Mouse (Mus musculus) liver, adult 2 months (tissue): ENCODE measurements at regions not wholly inside any gene's neighbourhood (a gene's known extent, or its start where the extent isn't known, plus 50 kb on each side); places are given as distances from the start of the nearest gene placed in this dataset.

ENCODE experiments used
- DNase-seq: peaks from one replicate; pipeline ENCODE4 v3.0.0-alpha.2; 2011; ENCODE audit warnings: low read depth, low spot score; ENCODE audit errors: extremely low read depth
- H3K27ac ChIP-seq: fragments of 200-500 bp; replicated peaks from 2 replicates; pipeline ENCODE4 v1.5.1; 2012; ENCODE audit warnings: low read depth, mild to moderate bottlenecking, control low read depth, inconsistent platforms, low read length; ENCODE audit not compliant: insufficient read depth
- H3K27me3 ChIP-seq: fragments of 200-500 bp; 2 replicates; pipeline ENCODE4 v1.6.1; 2012; ENCODE audit warnings: mild to moderate bottlenecking, moderate library complexity, low read length, inconsistent platforms; ENCODE audit not compliant: control insufficient read depth, insufficient read depth
- H3K36me3 ChIP-seq: fragments of 200-500 bp; 2 replicates; pipeline ENCODE4 v1.6.1; 2012; ENCODE audit warnings: low read length, inconsistent platforms; ENCODE audit not compliant: control insufficient read depth, insufficient read depth
- H3K4me1 ChIP-seq: fragments of 200-500 bp; 2 replicates; pipeline ENCODE4 v1.6.1; 2011; ENCODE audit warnings: low read length; ENCODE audit not compliant: control insufficient read depth, insufficient read depth
- H3K4me3 ChIP-seq: fragments of 200-500 bp; 2 replicates; pipeline ENCODE4 v1.5.1; 2011; ENCODE audit warnings: low read depth, mild to moderate bottlenecking, control low read depth, low read length, moderate library complexity; ENCODE audit not compliant: insufficient read depth
- H3K79me2 ChIP-seq: fragments of 200-500 bp; 2 replicates; pipeline ENCODE4 v1.6.1; 2012; ENCODE audit warnings: inconsistent platforms, mild to moderate bottlenecking, low read length, moderate library complexity; ENCODE audit not compliant: control insufficient read depth, insufficient read depth
- H3K9ac ChIP-seq: fragments of 200-500 bp; 2 replicates; pipeline ENCODE4 v1.6.1; 2012; ENCODE audit warnings: low read depth, mild to moderate bottlenecking, control low read depth, inconsistent platforms, low read length
- CTCF ChIP-seq: fragments of 200-500 bp; IDR thresholded peaks from 2 replicates; pipeline ENCODE4 v1.5.1; 2011; ENCODE audit warnings: low read depth, low read length, control low read depth
- POLR2A ChIP-seq: fragments of 200-500 bp; IDR thresholded peaks from 2 replicates; pipeline ENCODE4 v1.6.1; 2011; ENCODE audit warnings: low read length, control low read depth; ENCODE audit not compliant: insufficient read depth; ENCODE audit errors: extremely low read depth
- WGBS: fragments of 180-500 bp; shearing (Covaris S2); methylation state at CpG from one replicate; pipeline ENCODE4 v1.1.7; 2018; 5-methylcytosine and 5-hydroxymethylcytosine counted together

DNA sequence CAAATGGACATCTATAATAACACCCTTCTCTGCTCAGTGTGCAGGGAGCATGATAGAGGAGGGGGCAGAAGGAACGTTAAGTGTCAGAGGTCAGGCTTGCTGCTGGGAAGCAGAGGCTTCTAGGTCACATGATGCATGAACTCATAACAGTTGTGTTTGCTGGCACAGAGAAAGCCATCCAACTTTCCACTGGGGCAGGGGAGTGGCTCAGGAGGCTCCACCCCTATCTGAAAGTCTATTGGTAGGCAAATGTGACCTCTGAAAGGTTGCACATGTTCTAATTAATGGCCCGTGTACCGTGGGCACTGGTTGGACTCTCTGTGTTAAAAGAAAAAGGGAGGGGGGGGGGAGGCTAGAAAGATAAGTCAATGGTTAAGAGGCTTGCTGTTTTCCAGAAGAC lies 224.6 kb downstream of the Slc16a7 start:
- TF ChIP-seq CTCF (no peak), POLR2A (no peak)
- peak; percentile 63 for DNase-seq
- Histone ChIP-seq H3K27me3 (no peaks in the 10 kb centered on the region), H3K36me3 (no peaks in the 10 kb centered on the region), H3K9ac (no peak overlapping the region), H3K4me3 (no peak overlapping the region), H3K27ac (no peak overlapping the region), H3K4me1 (no peaks in the 10 kb centered on the region), H3K79me2 (no peaks in the 10 kb centered on the region)
- WGBS = 23% methylated on average over 3 of the region's 3 CpGs

DNA sequence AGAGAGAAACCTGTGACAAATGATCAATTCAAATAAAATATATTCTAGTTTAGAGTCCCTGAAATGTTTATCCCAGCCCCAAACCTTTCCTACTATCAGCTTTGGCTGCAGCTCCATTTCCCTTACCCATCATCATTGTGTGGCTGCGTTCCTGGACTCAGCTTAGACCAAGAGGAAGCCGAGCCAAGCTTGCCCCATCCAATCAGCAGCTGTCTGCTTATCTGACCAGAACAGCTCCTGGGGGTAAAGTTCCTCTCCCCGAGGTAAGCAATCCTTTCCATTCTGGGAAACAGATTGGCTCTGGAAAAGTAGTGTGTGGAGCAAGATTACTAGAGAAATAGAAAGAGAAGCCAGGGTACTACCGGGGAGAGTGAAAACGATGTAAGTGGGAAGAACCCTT lies 228.2 kb downstream of the Slc16a7 start:
- Histone ChIP-seq H3K27ac (peak overlapping the region; percentile 21; the same call in 1 of the 2 replicates), H3K4me3 (no peak overlapping the region), H3K79me2 (no peaks in the 10 kb centered on the region), H3K27me3 (no peaks in the 10 kb centered on the region), H3K4me1 (no peaks in the 10 kb centered on the region), H3K9ac (peak overlapping the region; percentile 69), H3K36me3 (no peaks in the 10 kb centered on the region)
- 4% methylated on average over 5 of the region's 5 CpGs for WGBS
- DNase-seq = peak; percentile 97
- TF ChIP-seq POLR2A (no peak), CTCF (no peak)

- Histone ChIP-seq H3K36me3 (no peaks in the 10 kb centered on the region), H3K79me2 (no peaks in the 10 kb centered on the region), H3K27ac (no peak overlapping the region), H3K4me1 (no peaks in the 10 kb centered on the region), H3K4me3 (no peak overlapping the region), H3K9ac (no peak overlapping the region), H3K27me3 (no peaks in the 10 kb centered on the region)
- TF ChIP-seq POLR2A (no peak), CTCF (no peak)
- no peak for DNase-seq
- WGBS = 81% methylated on average over 2 of the region's 2 CpGs
These were observed 240.5 kb downstream of the Slc16a7 start for GRCm38 (mm10) chr10:125148753-125149152.

GRCm38 (mm10) chr10:125147239-125147782 lies 242.0 kb downstream of the Slc16a7 start:
- Histone ChIP-seq H3K27ac (no peak overlapping the region), H3K9ac (no peak overlapping the region), H3K4me3 (no peak overlapping the region), H3K36me3 (no peaks in the 10 kb centered on the region), H3K27me3 (no peaks in the 10 kb centered on the region), H3K4me1 (no peaks in the 10 kb centered on the region), H3K79me2 (no peaks in the 10 kb centered on the region)
- DNase-seq = no peak
- no peak for TF ChIP-seq CTCF
- no peak for TF ChIP-seq POLR2A

GRCm38 (mm10) chr10:125146365-125146764 lies 242.9 kb downstream of the Slc16a7 start:
- 93% methylated on average over 3 of the region's 3 CpGs for WGBS
- Histone ChIP-seq H3K36me3 (no peaks in the 10 kb centered on the region), H3K9ac (no peak overlapping the region), H3K4me1 (no peaks in the 10 kb centered on the region), H3K27ac (no peak overlapping the region), H3K27me3 (no peaks in the 10 kb centered on the region), H3K79me2 (no peaks in the 10 kb centered on the region), H3K4me3 (no peak overlapping the region)
- no peak for DNase-seq
- TF ChIP-seq CTCF = no peak
- no peak for TF ChIP-seq POLR2A

GRCm38 (mm10) chr10:125145809-125146208 lies 243.5 kb downstream of the Slc16a7 start:
- Histone ChIP-seq H3K27ac (no peak overlapping the region), H3K36me3 (no peaks in the 10 kb centered on the region), H3K27me3 (no peaks in the 10 kb centered on the region), H3K9ac (no peak overlapping the region), H3K79me2 (no peaks in the 10 kb centered on the region), H3K4me3 (no peak overlapping the region), H3K4me1 (no peaks in the 10 kb centered on the region)
- DNase-seq = no peak
- no peak for TF ChIP-seq POLR2A
- no peak for TF ChIP-seq CTCF
- 87% methylated on average over 4 of the region's 4 CpGs for WGBS
